Mouse (Mus musculus): ENCODE data around the gene H2-D1.
"Not testable (repeated sequence)": the region's sequence is repeated elsewhere in the genome, so short reads cannot be mapped to it uniquely, and the experiment has no call there.

Gene H2-D1

GRCm38 (mm10) chr17:35255704-35256103 lies 6.8 kb upstream of the H2-D1 start:
- no peak for DNase-seq (ENCODE audit: low spot score in 2 of 2)

- no peak for DNase-seq (ENCODE audit: low spot score in 2 of 2)
Observed at GRCm38 (mm10) chr17:35257378-35257777, 5.2 kb upstream of the H2-D1 start.

- DNase-seq (ENCODE audit: low spot score in 2 of 2) = peak; percentile 94 to 97
Observed at GRCm38 (mm10) chr17:35257824-35258491, 4.6 kb upstream of the H2-D1 start.

- peak; percentile 58 to 65 for DNase-seq (ENCODE audit: low spot score in 2 of 2)
Observed at GRCm38 (mm10) chr17:35258492-35259478, 3.7 kb upstream of the H2-D1 start.

- DNase-seq (ENCODE audit: low spot score in 2 of 2) = no peak
Observed at GRCm38 (mm10) chr17:35259621-35260020, 2.9 kb upstream of the H2-D1 start.

- no peak for DNase-seq (ENCODE audit: low spot score in 2 of 2)
Observed at GRCm38 (mm10) chr17:35261651-35262050, 879 bp upstream of the H2-D1 start.

- no peak for DNase-seq (ENCODE audit: low spot score in 2 of 2)
Observed at GRCm38 (mm10) chr17:35263523-35263883, 973 bp downstream of the H2-D1 start.

GRCm38 (mm10) chr17:35267399-35268086 lies 5.0 kb downstream of the H2-D1 start:
- DNase-seq (ENCODE audit: low spot score in 2 of 2) = no peak

- peak; percentile 27 to 53 for DNase-seq (ENCODE audit: low spot score in 2 of 2)
Observed at GRCm38 (mm10) chr17:35269653-35270347, 7.3 kb downstream of the H2-D1 start.

GRCm38 (mm10) chr17:35272249-35272648 lies 9.7 kb downstream of the H2-D1 start:
- DNase-seq (ENCODE audit: low spot score in 2 of 2) = no peak

- DNase-seq (ENCODE audit: low spot score in 2 of 2) = peak; percentile 73 to 84
Observed at GRCm38 (mm10) chr17:35274770-35275169, 12.2 kb downstream of the H2-D1 start.

GRCm38 (mm10) chr17:35276304-35276864 lies 13.9 kb downstream of the H2-D1 start:
- DNase-seq (ENCODE audit: low spot score in 2 of 2) = no peak

GRCm38 (mm10) chr17:35278049-35278448 lies 15.5 kb downstream of the H2-D1 start:
- DNase-seq (ENCODE audit: low spot score in 2 of 2) = no peak

GRCm38 (mm10) chr17:35278957-35279688 lies 16.6 kb downstream of the H2-D1 start:
- DNase-seq (ENCODE audit: low spot score in 2 of 2) = no peak

GRCm38 (mm10) chr17:35280276-35280675 lies 17.7 kb downstream of the H2-D1 start:
- no peak for DNase-seq (ENCODE audit: low spot score in 2 of 2)

GRCm38 (mm10) chr17:35285431-35285830 lies 22.9 kb downstream of the H2-D1 start:
- DNase-seq (ENCODE audit: low spot score in 2 of 2) = no peak

- peak; percentile 52 to 74 for DNase-seq (ENCODE audit: low spot score in 2 of 2)
Observed at GRCm38 (mm10) chr17:35295796-35296195, 33.3 kb downstream of the H2-D1 start.

GRCm38 (mm10) chr17:35300261-35300945 lies 37.9 kb downstream of the H2-D1 start:
- DNase-seq (ENCODE audit: low spot score in 2 of 2) = not testable (repeated sequence)

- DNase-seq (ENCODE audit: low spot score in 2 of 2) = peak; percentile 79 to 93
Observed at GRCm38 (mm10) chr17:35301645-35302258, 39.2 kb downstream of the H2-D1 start.

Data from spleen, postnatal 14 days (tissue).